Mouse (Mus musculus) cerebellum, adult 2 months (tissue): ENCODE results near the gene Ttll13.

Experiments
- CTCF ChIP-seq: fragments of 200-500 bp; IDR thresholded peaks from 2 replicates; pipeline ENCODE4 v1.5.1; 2011; ENCODE audit warnings: low read depth, mild to moderate bottlenecking, control low read depth, low read length, moderate library complexity, borderline replicate concordance; ENCODE audit not compliant: insufficient read depth
- POLR2A ChIP-seq: fragments of 200-500 bp; IDR thresholded peaks from 2 replicates; pipeline ENCODE4 v1.6.1; 2011; ENCODE audit warnings: low read length, control low read depth, borderline replicate concordance; ENCODE audit not compliant: insufficient read depth

GRCm38 (mm10) chr7:80301522-80301921, 55.3 kb downstream of the Ttll13 start:
- TF ChIP-seq CTCF (no peak), POLR2A (no peak)
